Mouse (Mus musculus) liver (tissue): ENCODE results near the gene Zfp788.
"Not testable (repeated sequence)": the region's sequence is repeated elsewhere in the genome, so short reads cannot be mapped to it uniquely, and the experiment has no call there.

Experiments used
- DNase-seq: peaks from one replicate; pipeline ENCODE4 v3.0.0-alpha.2; 2020; ENCODE audit warnings: mixed read lengths

Zfp788 gene

GRCm38 (mm10) chr7:41632409-41633220, at the start of gene Zfp788:
Zfp788 (plus strand) TSS chr7:41633203.
- DNase-seq = peak; percentile 88

- DNase-seq = not testable (repeated sequence)
Measured at GRCm38 (mm10) chr7:41587831-41588230, 45.2 kb upstream of the Zfp788 start.

- no peak for DNase-seq
Measured at GRCm38 (mm10) chr7:41598615-41599014, 34.4 kb upstream of the Zfp788 start.

GRCm38 (mm10) chr7:41599034-41599813, 33.8 kb upstream of the Zfp788 start, which contains the start of gene 2610021A01Rik:
2610021A01Rik (plus strand) TSS chr7:41599230.
- DNase-seq = peak; percentile 90

- no peak for DNase-seq
Measured at GRCm38 (mm10) chr7:41599932-41600548, 33.0 kb upstream of the Zfp788 start.

- peak; percentile 12 for DNase-seq
Measured at GRCm38 (mm10) chr7:41611654-41612053, 21.3 kb upstream of the Zfp788 start.

GRCm38 (mm10) chr7:41616241-41616640, 16.8 kb upstream of the Zfp788 start:
- not testable (repeated sequence) for DNase-seq

GRCm38 (mm10) chr7:41633221-41633984, 400 bp downstream of the Zfp788 start:
- peak; percentile 87 for DNase-seq

GRCm38 (mm10) chr7:41674326-41674725, 41.3 kb downstream of the Zfp788 start:
- not testable (repeated sequence) for DNase-seq
